Mouse (Mus musculus) left cerebral cortex, adult 2 months (tissue): ENCODE measurements around the gene Dnah7c. TPM values are rescaled to one million over a fixed set of nuclear protein-coding genes. Genes with fewer than 3 reads are reported as not detected.

Source experiments
- DNase-seq, 2 experiments: peaks; one replicate each; pipeline ENCODE4 v3.0.0; 2021 to 2022; ENCODE audit warnings: low spot score in 2 of 2, mixed read lengths in 1 of 2; ENCODE audit errors: extremely low spot score in 1 of 2
- H3K27ac ChIP-seq: fragments of 200-600 bp; 2 replicates; pipeline ENCODE4 v1.8.1; 2022
- H3K4me3 ChIP-seq: fragments of 200-600 bp; 2 replicates; pipeline ENCODE4 v1.8.1; 2022
- CTCF ChIP-seq: fragments of 200-600 bp; IDR thresholded peaks from 2 replicates; pipeline ENCODE4 v1.8.1; 2022; ENCODE audit warnings: antibody characterized with exemption, mild to moderate bottlenecking, moderate library complexity
- intact Hi-C: fragments of 180-260 bp; cut with DNase I; formaldehyde crosslinking; loops from one replicate; pipeline ENCODE4 v1.15.1; 2025
- total RNA-seq, 2 experiments: library from RNA; stranded (reverse); gene quantifications; 2 replicates each; pipeline ENCODE4 v1.2.3; 2021

Dnah7c gene
- total RNA-seq, 2 experiments from 2014 or later: 0.54 to 0.94 TPM

DNA sequence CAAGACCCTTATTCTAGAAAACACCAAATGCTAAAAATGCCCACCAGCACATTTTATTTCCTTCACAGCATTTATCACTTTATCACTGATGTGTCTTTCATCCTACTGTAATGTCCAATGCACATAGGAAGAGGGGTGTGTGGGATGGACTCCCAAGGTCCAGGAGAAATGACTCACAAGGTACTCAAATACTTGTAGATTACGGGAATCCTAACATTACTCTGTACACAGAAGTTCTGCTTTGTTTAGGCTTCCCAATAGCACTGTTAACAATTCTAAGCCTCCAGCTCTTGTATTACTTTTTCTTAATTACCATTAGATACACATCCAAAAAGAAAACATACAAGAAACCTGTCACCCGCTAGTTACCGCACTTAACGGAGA lies 426.8 kb downstream of the Dnah7c start:
- H3K27ac ChIP-seq: peak overlapping the region; percentile 99
- no peak for DNase-seq
- H3K4me3 ChIP-seq: peak overlapping the region; percentile 76
- intact Hi-C loops: loop anchor here (2.0 to 5.0 kb wide), 6 partner anchors 85 to 405 kb away; no protein-coding TSS in a partner anchor
- no peak for TF ChIP-seq CTCF

DNA sequence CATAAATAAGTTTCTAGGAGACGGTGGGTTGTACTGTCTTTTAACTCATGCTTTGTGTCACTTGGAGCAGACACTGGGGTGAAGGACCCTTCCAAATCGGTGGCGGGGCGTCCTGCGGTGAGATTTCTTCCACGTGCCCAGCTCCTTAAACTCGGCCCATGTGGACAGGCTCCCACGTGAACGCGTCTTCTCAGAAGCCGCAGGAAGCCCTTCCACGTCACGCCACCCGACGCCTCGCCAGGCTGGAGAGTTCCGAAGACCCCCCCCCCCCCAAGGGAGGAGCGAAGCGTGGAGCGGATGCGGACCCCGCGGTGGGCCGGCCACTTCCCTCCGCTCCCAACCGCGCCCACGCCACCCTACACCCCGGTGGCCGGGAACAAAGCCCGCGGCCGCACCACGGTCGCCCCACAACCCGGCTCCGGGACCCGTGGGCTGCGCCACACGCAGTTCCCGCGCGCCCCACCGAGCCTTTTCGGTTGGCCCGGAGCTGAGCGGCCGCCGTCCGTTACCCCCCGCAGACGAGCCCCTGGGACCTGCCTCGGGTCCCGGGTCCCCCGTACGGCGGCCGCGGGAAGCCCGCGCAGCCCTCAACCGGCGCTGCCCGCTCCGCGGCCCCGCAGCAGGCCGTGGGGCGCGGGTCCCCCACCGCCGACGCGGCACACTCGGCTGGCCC lies 427.3 kb downstream of the Dnah7c start:
- TF ChIP-seq CTCF: no peak
- intact Hi-C loops: loop anchor here (1.0 to 5.0 kb wide), 7 partner anchors 84 to 405 kb away; no protein-coding TSS in a partner anchor
- peak overlapping the region; percentile 76 for H3K4me3 ChIP-seq
- DNase-seq: peak; percentile 56 to 61
- H3K27ac ChIP-seq: peak overlapping the region; percentile 99

DNA sequence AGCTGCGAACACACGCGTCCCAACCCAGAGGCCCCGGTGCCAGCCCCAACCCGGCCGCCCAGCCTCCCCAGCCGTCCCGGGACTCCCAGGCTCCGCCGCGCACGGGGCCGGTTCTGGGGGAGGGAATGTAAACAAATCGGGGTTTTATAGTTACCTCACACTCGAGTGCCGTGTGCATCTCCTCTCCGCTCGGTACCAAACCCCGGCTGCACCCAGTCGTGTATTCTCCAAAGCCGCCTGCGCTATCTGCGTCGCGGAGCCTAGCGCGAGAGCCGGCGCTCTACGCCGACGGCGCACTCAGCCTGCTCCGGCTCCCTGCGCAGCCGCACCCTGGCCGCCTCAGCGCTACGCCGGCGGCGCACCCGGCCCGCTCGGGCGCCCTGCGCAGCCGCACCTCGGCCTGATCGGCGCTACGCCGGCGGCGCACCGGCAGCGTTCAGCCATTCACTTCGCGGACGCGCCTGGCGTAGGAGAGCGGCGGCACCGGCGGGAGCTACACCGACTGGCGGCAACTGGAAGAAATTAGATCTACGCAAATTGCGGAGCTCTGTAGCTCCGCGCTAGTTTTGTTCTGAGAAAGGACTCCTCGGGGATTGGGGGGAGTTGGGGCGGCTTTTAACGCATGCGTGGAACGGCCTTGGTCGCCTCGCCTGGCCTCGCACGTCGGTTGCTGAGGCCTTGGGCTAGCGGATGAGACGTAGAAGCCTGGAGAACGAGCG lies 428.1 kb downstream of the Dnah7c start:
- Histone ChIP-seq H3K27ac (peak overlapping the region; percentile 99), H3K4me3 (peak overlapping the region; percentile 76)
- TF ChIP-seq CTCF: peak; percentile 1; the same call in 1 of the 2 replicates
- DNase-seq: peak; percentile 98 to 99
- intact Hi-C loops: loop anchor here (1.0 to 5.0 kb wide), 7 partner anchors 83 to 404 kb away; no protein-coding TSS in a partner anchor

DNA sequence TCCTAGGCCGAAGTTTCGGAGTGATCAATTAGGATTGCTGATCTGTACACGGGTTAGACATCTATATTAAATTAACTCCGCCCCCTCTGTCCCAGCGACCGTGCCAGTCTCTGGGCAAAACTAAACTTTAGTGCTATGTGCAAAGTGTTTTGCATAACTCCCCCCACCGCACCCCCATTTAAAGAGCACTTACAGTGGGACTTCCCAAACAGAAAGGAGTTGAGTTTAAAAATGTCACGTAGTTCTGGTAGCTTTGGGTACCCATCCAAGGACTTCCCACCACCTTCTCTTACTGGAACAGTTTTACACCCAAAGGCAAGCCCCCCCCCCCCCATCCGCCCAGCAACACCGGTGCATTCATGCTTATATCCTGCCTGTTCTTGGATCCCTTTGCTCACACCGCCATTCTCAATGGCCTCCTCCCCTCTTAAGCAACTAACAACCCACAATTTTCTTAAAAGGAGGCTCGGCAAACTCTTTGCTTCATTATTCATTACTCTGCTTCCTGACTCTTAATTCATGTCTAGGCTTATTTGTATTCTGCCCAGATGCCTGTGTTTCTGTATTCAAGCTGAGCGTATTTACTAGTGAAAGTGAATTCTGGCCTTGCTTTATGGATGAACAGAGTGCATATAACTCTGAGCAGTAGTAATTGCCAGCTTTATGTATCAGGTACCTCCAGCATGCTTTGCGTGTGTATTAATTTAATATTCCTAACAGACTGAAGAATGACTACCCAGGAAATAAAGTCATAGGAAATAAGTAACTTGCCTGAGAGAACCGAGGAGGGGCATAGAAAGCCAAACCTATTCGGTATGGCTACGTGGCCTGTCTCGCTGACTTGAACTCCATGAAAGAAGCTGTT lies 428.9 kb downstream of the Dnah7c start:
- TF ChIP-seq CTCF: no peak
- intact Hi-C loops: loop anchor here (5.0 kb wide), 5 partner anchors 248 to 403 kb away; no protein-coding TSS in a partner anchor
- Histone ChIP-seq H3K4me3 (peak overlapping the region; percentile 76), H3K27ac (peak overlapping the region; percentile 99)
- no peak for DNase-seq

DNA sequence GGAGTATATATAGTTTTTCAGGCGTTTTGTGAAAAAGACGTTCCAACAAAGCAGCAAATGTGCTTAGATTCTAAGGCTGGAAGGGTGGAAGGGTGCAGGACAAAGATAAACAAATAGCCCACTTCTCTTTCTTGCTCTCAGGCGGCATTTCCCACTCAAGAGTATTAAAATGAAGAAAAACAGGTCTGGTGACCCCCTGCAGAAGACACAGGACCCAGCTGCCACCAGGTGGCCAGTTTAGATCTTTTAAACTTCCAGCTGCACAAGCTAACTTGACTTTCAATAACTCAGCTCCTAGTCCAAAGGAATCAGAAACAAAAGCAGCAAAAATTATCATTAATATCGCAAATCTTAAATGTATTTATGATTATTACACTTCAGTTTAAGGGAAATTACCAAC lies 431.1 kb downstream of the Dnah7c start:
- TF ChIP-seq CTCF: no peak; the same call in none of the 2 replicates
- intact Hi-C loops: no loop called here
- Histone ChIP-seq H3K4me3 (no peak overlapping the region), H3K27ac (no peak overlapping the region)
- no peak for DNase-seq
